Mouse (Mus musculus): ENCODE measurements around the gene Cdh11. TPM values are rescaled to one million over a fixed set of nuclear protein-coding genes. Genes with fewer than 3 reads are reported as not detected.
"Not testable (repeated sequence)": the region's sequence is repeated elsewhere in the genome, so short reads cannot be mapped to it uniquely, and the experiment has no call there.

The Cdh11 gene
- polyA plus RNA-seq, 1 experiment, result 47.7 TPM

GRCm38 (mm10) chr8:102725496-102725895 is 59.9 kb downstream of the Cdh11 start:
- no peak for TF ChIP-seq CTCF (IDR thresholded peaks at IDR 0.05; ENCODE audit: insufficient read depth, low read length)
- TF ChIP-seq POLR2A (IDR thresholded peaks at IDR 0.05; ENCODE audit: borderline replicate concordance, extremely low read depth, low read depth, low read length), result no peak
- no peak overlapping the region for H3K4me3 ChIP-seq (replicated peaks; ENCODE audit: extremely low read depth, low read depth, low read length)
- DNase-seq, result no peak
- no peaks in the 10 kb centered on the region for H3K4me1 ChIP-seq (ENCODE audit: control insufficient read depth, insufficient read depth, low read length)
- 70% methylated on average over 3 of the region's 3 CpGs for WGBS

DNA sequence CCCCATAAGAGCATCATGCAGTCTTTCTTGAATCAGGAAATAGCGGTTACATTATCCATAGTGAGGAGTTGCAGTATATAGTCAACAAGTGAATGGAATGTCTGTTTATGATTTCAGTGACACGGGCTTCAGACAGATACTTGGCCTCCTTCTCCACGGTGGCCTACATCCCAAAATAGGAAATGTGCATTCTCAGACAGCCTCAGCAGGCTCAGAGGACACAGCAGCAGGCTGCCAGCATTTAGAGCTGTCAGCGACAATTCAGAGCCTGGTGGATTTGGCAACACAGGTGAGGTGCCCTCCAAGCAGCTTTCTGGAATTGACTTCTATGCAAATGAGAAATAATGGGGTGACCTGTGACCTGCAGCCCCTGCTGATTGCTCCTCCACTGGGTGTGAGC is 69.5 kb downstream of the Cdh11 start:
- WGBS, result 42% methylated on average over 4 of the region's 4 CpGs
- TF ChIP-seq CTCF (IDR thresholded peaks at IDR 0.05; ENCODE audit: insufficient read depth, low read length) (no peak), POLR2A (IDR thresholded peaks at IDR 0.05; ENCODE audit: borderline replicate concordance, extremely low read depth, low read depth, low read length) (no peak)
- no peak for DNase-seq
- H3K4me3 ChIP-seq (replicated peaks; ENCODE audit: extremely low read depth, low read depth, low read length), result no peak overlapping the region
- H3K4me1 ChIP-seq (ENCODE audit: control insufficient read depth, insufficient read depth, low read length), result peaks cover 2% of the 10 kb centered on the region; the same call in 1 of the 2 replicates

- Histone ChIP-seq H3K4me1 (ENCODE audit: control insufficient read depth, insufficient read depth, low read length) (no peaks in the 10 kb centered on the region; the same call in none of the 2 replicates), H3K4me3 (replicated peaks; ENCODE audit: extremely low read depth, low read depth, low read length) (no peak overlapping the region)
- no peak for TF ChIP-seq POLR2A (IDR thresholded peaks at IDR 0.05; ENCODE audit: borderline replicate concordance, extremely low read depth, low read depth, low read length)
- no peak for TF ChIP-seq CTCF (IDR thresholded peaks at IDR 0.05; ENCODE audit: insufficient read depth, low read length)
- WGBS, result 18% methylated on average over 7 of the region's 7 CpGs
- DNase-seq, result no peak
These were observed 78.1 kb downstream of the Cdh11 start for GRCm38 (mm10) chr8:102707305-102707704.

- WGBS, result 64% methylated on average over 7 of the region's 7 CpGs
- Histone ChIP-seq H3K4me1 (ENCODE audit: control insufficient read depth, insufficient read depth, low read length) (no peaks in the 10 kb centered on the region; the same call in 1 of the 2 replicates), H3K4me3 (replicated peaks; ENCODE audit: extremely low read depth, low read depth, low read length) (no peak overlapping the region)
- no peak for DNase-seq
- TF ChIP-seq POLR2A (IDR thresholded peaks at IDR 0.05; ENCODE audit: borderline replicate concordance, extremely low read depth, low read depth, low read length), result no peak
These were observed 80.0 kb downstream of the Cdh11 start for GRCm38 (mm10) chr8:102705376-102705905.

DNA sequence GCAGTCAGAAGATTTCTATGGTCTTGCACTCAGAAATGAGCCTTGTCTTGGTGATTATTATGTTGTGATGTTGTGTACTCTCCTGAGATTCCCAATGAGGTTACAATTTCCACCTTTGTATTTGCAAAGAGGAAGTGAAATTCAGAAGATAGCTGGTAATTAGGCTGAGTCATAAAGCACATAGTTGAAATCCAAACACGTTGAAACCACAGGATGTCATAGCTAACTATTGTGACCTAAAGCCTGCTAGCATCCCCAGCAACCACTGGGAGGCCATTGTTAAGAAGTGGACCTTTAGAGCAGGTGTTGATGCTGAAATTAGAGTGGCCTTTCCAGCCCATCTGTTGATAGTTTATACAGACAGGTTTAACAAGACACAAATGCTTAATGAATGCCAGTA is 85.2 kb downstream of the Cdh11 start:
- no peak for TF ChIP-seq CTCF (IDR thresholded peaks at IDR 0.05; ENCODE audit: insufficient read depth, low read length)
- TF ChIP-seq POLR2A (IDR thresholded peaks at IDR 0.05; ENCODE audit: borderline replicate concordance, extremely low read depth, low read depth, low read length), result no peak
- H3K4me1 ChIP-seq (ENCODE audit: control insufficient read depth, insufficient read depth, low read length), result no peaks in the 10 kb centered on the region
- 11% methylated on average over 1 of the region's 1 CpGs for WGBS
- no peak overlapping the region for H3K4me3 ChIP-seq (replicated peaks; ENCODE audit: extremely low read depth, low read depth, low read length)
- no peak for DNase-seq

GRCm38 (mm10) chr8:102698232-102698837 is 87.1 kb downstream of the Cdh11 start:
- WGBS, result 45% methylated on average over 11 of the region's 11 CpGs

GRCm38 (mm10) chr8:102693465-102693864 is 92.0 kb downstream of the Cdh11 start:
- Histone ChIP-seq H3K4me1 (ENCODE audit: control insufficient read depth, insufficient read depth, low read length) (no peaks in the 10 kb centered on the region), H3K4me3 (replicated peaks; ENCODE audit: extremely low read depth, low read depth, low read length) (no peak overlapping the region)
- TF ChIP-seq POLR2A (IDR thresholded peaks at IDR 0.05; ENCODE audit: borderline replicate concordance, extremely low read depth, low read depth, low read length), result no peak
- TF ChIP-seq CTCF (IDR thresholded peaks at IDR 0.05; ENCODE audit: insufficient read depth, low read length), result no peak
- no peak for DNase-seq
- 65% methylated on average over 1 of the region's 1 CpGs for WGBS

More at GRCm38 (mm10) chr8:102698232-102698837, 87.1 kb downstream of the Cdh11 start:
- no peak overlapping the region for H3K4me3 ChIP-seq (replicated peaks; ENCODE audit: extremely low read depth, low read depth, low read length)
- DNase-seq, result no peak
- H3K4me1 ChIP-seq (ENCODE audit: control insufficient read depth, insufficient read depth, low read length), result no peaks in the 10 kb centered on the region
- TF ChIP-seq POLR2A (IDR thresholded peaks at IDR 0.05; ENCODE audit: borderline replicate concordance, extremely low read depth, low read depth, low read length) (no peak), CTCF (IDR thresholded peaks at IDR 0.05; ENCODE audit: insufficient read depth, low read length) (no peak)

DNA sequence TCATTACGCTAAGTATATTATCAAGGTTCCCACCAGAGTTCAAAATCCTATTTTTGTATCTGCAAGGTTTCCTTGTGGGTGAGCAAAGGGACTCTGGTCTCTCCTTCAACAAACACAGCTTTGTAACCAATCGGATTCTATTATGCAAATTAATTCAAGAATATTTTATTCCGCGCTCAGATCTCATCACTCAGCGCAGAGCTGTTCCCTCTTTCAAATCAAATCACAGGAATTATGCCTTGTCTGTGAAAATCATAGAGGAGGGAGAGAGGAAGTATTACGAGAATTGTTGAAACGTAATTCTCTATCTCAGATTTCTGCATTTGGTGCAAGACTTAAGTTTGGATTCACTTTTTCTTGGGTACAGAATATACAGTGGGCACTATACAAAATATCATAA is 100.0 kb downstream of the Cdh11 start:
- WGBS, result 80% methylated on average over 7 of the region's 7 CpGs
- not testable (repeated sequence) for DNase-seq; H3K4me1 ChIP-seq (ENCODE audit: control insufficient read depth, insufficient read depth, low read length); H3K4me3 ChIP-seq (replicated peaks; ENCODE audit: extremely low read depth, low read depth, low read length)

GRCm38 (mm10) chr8:102685023-102685422 is 100.4 kb downstream of the Cdh11 start:
- Histone ChIP-seq H3K4me1 (ENCODE audit: control insufficient read depth, insufficient read depth, low read length) (no peaks in the 10 kb centered on the region), H3K4me3 (replicated peaks; ENCODE audit: extremely low read depth, low read depth, low read length) (no peak overlapping the region)
- DNase-seq, result no peak
- TF ChIP-seq CTCF (IDR thresholded peaks at IDR 0.05; ENCODE audit: insufficient read depth, low read length) (no peak), POLR2A (IDR thresholded peaks at IDR 0.05; ENCODE audit: borderline replicate concordance, extremely low read depth, low read depth, low read length) (no peak)
- WGBS, result 83% methylated on average over 11 of the region's 11 CpGs

GRCm38 (mm10) chr8:102677148-102677547 is 108.3 kb downstream of the Cdh11 start:
- WGBS, result 82% methylated on average over 3 of the region's 3 CpGs
- TF ChIP-seq POLR2A (IDR thresholded peaks at IDR 0.05; ENCODE audit: borderline replicate concordance, extremely low read depth, low read depth, low read length), result no peak
- TF ChIP-seq CTCF (IDR thresholded peaks at IDR 0.05; ENCODE audit: insufficient read depth, low read length), result no peak
- no peak overlapping the region for H3K4me3 ChIP-seq (replicated peaks; ENCODE audit: extremely low read depth, low read depth, low read length)

GRCm38 (mm10) chr8:102664561-102664960 is 120.9 kb downstream of the Cdh11 start:
- not testable (repeated sequence) for H3K4me3 ChIP-seq (replicated peaks; ENCODE audit: extremely low read depth, low read depth, low read length); DNase-seq; H3K4me1 ChIP-seq (ENCODE audit: control insufficient read depth, insufficient read depth, low read length)
- 76% methylated on average over 5 of the region's 5 CpGs for WGBS

More at GRCm38 (mm10) chr8:102677148-102677547, 108.3 kb downstream of the Cdh11 start:
- no peaks in the 10 kb centered on the region for H3K4me1 ChIP-seq (ENCODE audit: control insufficient read depth, insufficient read depth, low read length)
- DNase-seq, result no peak
